Mouse (Mus musculus) megakaryocyte, embryonic 14.5 days (primary cell): ENCODE data around the gene Btbd19.

ENCODE experiments used
- FLI1 ChIP-seq: IDR thresholded peaks from 2 replicates; pipeline ENCODE4 v1.6.1; 2012; ENCODE audit warnings: low read length, inconsistent platforms, mixed read lengths
- GATA1 ChIP-seq: IDR thresholded peaks from 3 replicates; pipeline ENCODE4 v1.6.1; 2012; ENCODE audit warnings: mixed read lengths, low read length, inconsistent platforms, borderline replicate concordance

GRCm38 (mm10) chr4:117148047-117148713 lies 22.7 kb upstream of the Btbd19 start:
- TF ChIP-seq FLI1 (no peak), GATA1 (no peak)
